In the genomic region with DNA sequence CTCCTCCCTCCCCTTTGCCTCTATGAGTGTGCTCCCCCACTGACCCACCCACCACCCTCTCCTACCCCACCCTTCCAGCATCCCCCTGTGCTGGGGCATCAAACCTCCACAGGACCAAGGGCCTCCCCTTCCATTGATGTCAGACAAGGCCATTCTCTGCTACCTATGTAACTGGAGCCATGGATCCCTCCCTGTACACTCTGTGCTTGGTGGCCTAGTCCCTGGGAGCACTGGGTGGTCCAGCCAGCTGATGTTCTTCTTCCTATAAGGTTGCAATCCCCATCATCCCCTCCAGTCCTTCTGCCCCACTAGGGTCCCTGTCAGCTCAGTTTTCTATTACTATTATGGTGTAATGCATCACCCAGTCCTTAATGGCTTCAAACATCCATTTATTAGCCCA, we compare ENCODE assay signal across 20 mouse cellular contexts.
DNase-seq lines count a peak whose midpoint lies in the region; ATAC-seq lines count a peak whose summit lies in the region.
"Had no signal": no experiment of that assay in that cellular context is flagged by ENCODE, and none has a peak within 500 bp of the region (broad histone marks: within the 10 kb centered on the region; RNA-seq: fewer than 3 reads in every experiment).

No protein-coding gene starts in this region.

- H3K36me3 ChIP-seq in hindbrain, embryonic 14.5 days (replicated peaks; ENCODE audit: control insufficient read depth, insufficient read depth), result peaks cover 4% of the 10 kb centered on the region; the same call in 1 of the 2 replicates
- H3K36me3 ChIP-seq in hindbrain, embryonic 11.5 days (ENCODE audit: control insufficient read depth, insufficient read depth, low read length), result no peaks in the 10 kb centered on the region
- peaks cover 7% of the 10 kb centered on the region for H3K36me3 ChIP-seq in midbrain, embryonic 13.5 days
- H3K36me3 ChIP-seq in midbrain, embryonic 11.5 days (ENCODE audit: control insufficient read depth, insufficient read depth, low read length), result no peaks in the 10 kb centered on the region
- peaks cover 8% of the 10 kb centered on the region; the same call in 1 of the 2 replicates for H3K36me3 ChIP-seq in neural tube, embryonic 13.5 days
- H3K36me3 ChIP-seq: forebrain, embryonic 10.5 days had no signal

- no peak overlapping the region for H3K4me3 ChIP-seq in hindbrain, embryonic 14.5 days (replicated peaks; ENCODE audit: low read length)
- no peak overlapping the region for H3K4me3 ChIP-seq in hindbrain, embryonic 11.5 days (ENCODE audit: low read depth, low read length)
- H3K4me3 ChIP-seq in midbrain, embryonic 13.5 days (replicated peaks), result no peak overlapping the region
- H3K4me3 ChIP-seq in midbrain, embryonic 11.5 days (ENCODE audit: low read depth, low read length), result no peak overlapping the region
- H3K4me3 ChIP-seq in neural tube, embryonic 13.5 days, result no peak overlapping the region
- H3K4me3 ChIP-seq: forebrain, embryonic 10.5 days; forebrain, embryonic 13.5 days; hindbrain, embryonic 15.5 days had no signal

- H3K4me1 ChIP-seq in hindbrain, embryonic 14.5 days (replicated peaks; ENCODE audit: control insufficient read depth, insufficient read depth, low read length), result 0 out of 2 replicates have a peak, but pooled peaks cover 5% of the 10 kb centered on the region
- 0 out of 2 replicates have a peak, but pooled peaks cover 2% of the 10 kb centered on the region for H3K4me1 ChIP-seq in hindbrain, embryonic 11.5 days (replicated peaks; ENCODE audit: control insufficient read depth, insufficient read depth, low read length)
- peaks cover 16% of the 10 kb centered on the region for H3K4me1 ChIP-seq in midbrain, embryonic 13.5 days (replicated peaks)
- no peaks in the 10 kb centered on the region for H3K4me1 ChIP-seq in midbrain, embryonic 11.5 days (ENCODE audit: control insufficient read depth, insufficient read depth, low read length)
- peaks cover 25% of the 10 kb centered on the region for H3K4me1 ChIP-seq in neural tube, embryonic 13.5 days (replicated peaks)

- peak; percentile 54 for DNase-seq in heart, adult 11 months
- DNase-seq in heart, postnatal 14 days, result no peak
- no peak for DNase-seq in hindbrain, embryonic 14.5 days (ENCODE audit: low spot score)
- DNase-seq in hindbrain, embryonic 11.5 days (ENCODE audit: low spot score), result no peak
- no peak for DNase-seq in midbrain, embryonic 11.5 days (ENCODE audit: low spot score, missing footprints)
- no peak for DNase-seq in retina, embryonic 14.5 days (ENCODE audit: low spot score)
- DNase-seq: adrenal gland, adult 8-10 months; adrenal gland, postnatal 25 days; cerebellum, adult 18-20 months; cerebellum, adult 9-10 months; gastrocnemius, postnatal 10 days; gastrocnemius, postnatal 36 days had no signal

- H3K27ac ChIP-seq in hindbrain, embryonic 14.5 days, result peak overlapping the region; percentile 36; the same call in 1 of the 2 replicates
- H3K27ac ChIP-seq in hindbrain, embryonic 11.5 days (ENCODE audit: low read depth, low read length), result no peak overlapping the region
- H3K27ac ChIP-seq in midbrain, embryonic 13.5 days, result peak overlapping the region; percentile 58; the same call in 1 of the 2 replicates
- no peak overlapping the region for H3K27ac ChIP-seq in midbrain, embryonic 11.5 days (ENCODE audit: low read depth, low read length)
- H3K27ac ChIP-seq in neural tube, embryonic 13.5 days (replicated peaks), result peak overlapping the region; percentile 71
- H3K27ac ChIP-seq: forebrain, embryonic 10.5 days; forebrain, embryonic 13.5 days; hindbrain, embryonic 15.5 days had no signal

- no peak overlapping the region for H3K9ac ChIP-seq in hindbrain, embryonic 14.5 days
- H3K9ac ChIP-seq in hindbrain, embryonic 11.5 days (ENCODE audit: low read depth, low read length), result no peak overlapping the region
- H3K9ac ChIP-seq in midbrain, embryonic 13.5 days (replicated peaks), result no peak overlapping the region
- H3K9ac ChIP-seq in midbrain, embryonic 11.5 days (ENCODE audit: low read length), result no peak overlapping the region
- no peak overlapping the region for H3K9ac ChIP-seq in neural tube, embryonic 13.5 days
- H3K9ac ChIP-seq: forebrain, embryonic 13.5 days; hindbrain, embryonic 15.5 days had no signal

- H3K9me3 ChIP-seq in hindbrain, embryonic 14.5 days (ENCODE audit: control insufficient read depth, low read length), result no peaks in the 10 kb centered on the region; the same call in 1 of the 2 replicates
- H3K9me3 ChIP-seq in hindbrain, embryonic 11.5 days (ENCODE audit: control insufficient read depth, low read length), result no peaks in the 10 kb centered on the region
- peaks cover 4% of the 10 kb centered on the region for H3K9me3 ChIP-seq in midbrain, embryonic 13.5 days
- H3K9me3 ChIP-seq in midbrain, embryonic 11.5 days (ENCODE audit: control insufficient read depth, low read length), result peaks cover 3% of the 10 kb centered on the region; the same call in 1 of the 2 replicates
- peaks cover 4% of the 10 kb centered on the region; the same call in 1 of the 2 replicates for H3K9me3 ChIP-seq in neural tube, embryonic 13.5 days
- H3K9me3 ChIP-seq: hindbrain, embryonic 15.5 days had no signal

- no peak for ATAC-seq in hindbrain, embryonic 14.5 days (ENCODE audit: low FRiP score)
- no peak; the same call in 1 of the 2 replicates for ATAC-seq in hindbrain, embryonic 11.5 days (ENCODE audit: low FRiP score)
- peak; percentile 17; the same call in 1 of the 2 replicates for ATAC-seq in midbrain, embryonic 13.5 days
- ATAC-seq in midbrain, embryonic 11.5 days (ENCODE audit: low FRiP score), result no peak
- 0 out of 2 replicates have a peak, but pooled peaks have one; percentile 56 for ATAC-seq in neural tube, embryonic 13.5 days (ENCODE audit: low read depth)
- ATAC-seq: activated CD4-positive, CD25-positive, alpha-beta regulatory T cell, adult 4 months; forebrain, embryonic 13.5 days; forebrain, embryonic 16.5 days had no signal

- no peaks in the 10 kb centered on the region for H3K27me3 ChIP-seq in hindbrain, embryonic 14.5 days (ENCODE audit: control insufficient read depth, insufficient read depth, low read length)
- no peaks in the 10 kb centered on the region for H3K27me3 ChIP-seq in hindbrain, embryonic 11.5 days (ENCODE audit: control insufficient read depth, insufficient read depth, low read length)
- H3K27me3 ChIP-seq in midbrain, embryonic 13.5 days, result no peaks in the 10 kb centered on the region
- no peaks in the 10 kb centered on the region for H3K27me3 ChIP-seq in midbrain, embryonic 11.5 days (ENCODE audit: control insufficient read depth, insufficient read depth, low read length)
- no peaks in the 10 kb centered on the region for H3K27me3 ChIP-seq in neural tube, embryonic 13.5 days
- H3K27me3 ChIP-seq: forebrain, embryonic 13.5 days; hindbrain, embryonic 15.5 days had no signal

- intact Hi-C loops in heart, postnatal 14 days (cut with DNase I), result no loop called here

- no peak overlapping the region for H3K4me2 ChIP-seq in hindbrain, embryonic 14.5 days (replicated peaks)
- H3K4me2 ChIP-seq in hindbrain, embryonic 11.5 days (replicated peaks; ENCODE audit: low read depth, low read length), result no peak overlapping the region
- no peak overlapping the region for H3K4me2 ChIP-seq in midbrain, embryonic 13.5 days (replicated peaks)
- no peak overlapping the region for H3K4me2 ChIP-seq in midbrain, embryonic 11.5 days
- H3K4me2 ChIP-seq in neural tube, embryonic 13.5 days, result no peak overlapping the region
- H3K4me2 ChIP-seq: forebrain, embryonic 13.5 days; heart, embryonic 11.5 days; hindbrain, embryonic 15.5 days had no signal

Comparison
In these comparisons a context has a peak if more than half of its experiments do, and no peak if none do; other contexts are left out.
1. ATAC-seq: peak in midbrain, embryonic 13.5 days (single experiment) and neural tube, embryonic 13.5 days (single experiment); none in hindbrain, embryonic 14.5 days (single experiment), hindbrain, embryonic 11.5 days (single experiment) and midbrain, embryonic 11.5 days (single experiment).
2. H3K27ac ChIP-seq: peak in hindbrain, embryonic 14.5 days (single experiment), midbrain, embryonic 13.5 days (single experiment) and neural tube, embryonic 13.5 days (single experiment); none in hindbrain, embryonic 11.5 days (single experiment) and midbrain, embryonic 11.5 days (single experiment).